Mouse (Mus musculus): ENCODE data around the gene Il16.

DNA sequence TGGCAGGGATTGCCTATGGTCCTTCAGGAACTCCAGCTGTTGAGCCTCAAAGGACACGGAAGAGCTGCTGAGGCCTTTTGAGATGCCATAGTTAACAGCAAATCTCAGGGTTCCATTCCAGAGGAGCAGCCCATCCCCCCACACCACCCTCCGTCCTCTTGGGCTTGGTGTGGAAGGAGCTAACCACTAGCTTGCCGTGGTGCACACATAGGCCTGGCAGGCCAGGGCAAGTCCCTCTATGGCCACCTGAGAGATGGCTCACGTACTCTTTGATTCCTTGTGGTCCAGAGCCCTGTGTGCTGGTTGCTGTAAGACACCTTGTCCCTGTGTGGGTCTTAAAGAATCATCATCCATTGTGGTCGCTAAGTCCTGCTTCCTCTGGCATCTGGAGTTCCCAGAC, 104.9 kb downstream of the Il16 start:
- TF ChIP-seq POLR2A (IDR thresholded peaks at IDR 0.05; ENCODE audit: low read depth, low read length) (no peak), CTCF (IDR thresholded peaks at IDR 0.05; ENCODE audit: extremely low read depth, insufficient read depth, insufficient read length, insufficient replicate concordance) (no peak)
